Mouse (Mus musculus): ENCODE data around the gene Psmc3ip.

The Psmc3ip gene

DNA sequence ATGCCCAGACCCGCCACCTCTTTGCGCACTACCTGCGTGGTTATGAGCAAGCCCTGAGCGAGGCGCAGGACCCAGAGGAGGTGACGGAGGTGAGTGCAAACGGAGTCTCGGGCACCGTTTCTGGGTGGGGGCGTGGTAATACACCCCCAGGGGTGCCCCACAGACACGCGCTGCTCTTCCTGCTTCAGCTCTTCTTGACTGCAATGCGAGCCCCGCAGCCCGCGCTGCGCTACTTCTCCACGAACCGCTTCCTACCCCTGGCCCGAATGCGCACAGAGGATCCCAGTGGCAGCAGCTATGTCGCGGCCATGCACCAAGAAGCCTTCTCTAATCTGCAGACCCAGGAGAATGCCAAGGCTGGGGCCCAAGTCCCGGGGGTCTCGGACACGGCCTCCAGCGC is 15.5 kb downstream of the Psmc3ip start:
- no peak for DNase-seq (ENCODE audit: low read depth, low spot score)

DNA sequence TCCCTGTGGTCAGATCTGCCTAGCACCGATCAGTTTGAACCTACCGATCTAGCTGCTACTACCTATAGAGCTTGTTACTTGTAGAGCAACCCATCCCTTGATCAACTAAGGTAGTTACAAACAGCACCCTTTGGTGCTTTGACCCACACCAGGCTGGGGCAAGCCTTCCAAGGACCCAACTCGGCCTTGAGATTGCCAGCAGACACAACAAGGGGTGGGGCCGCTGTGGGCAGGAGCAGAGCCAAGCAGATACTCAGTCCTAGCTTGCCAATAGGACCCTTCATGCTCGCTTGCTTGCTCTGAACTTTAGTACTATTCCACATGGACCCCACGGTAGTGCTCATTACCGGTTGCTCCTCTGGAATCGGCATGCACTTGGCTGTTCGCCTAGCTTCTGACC is 17.1 kb downstream of the Psmc3ip start, which contains the start of gene Hsd17b1:
TSS of gene Hsd17b1 (plus strand) at position 291 of the 400 bp plus-strand sequence.
- DNase-seq (ENCODE audit: low read depth, low spot score) = no peak

DNA sequence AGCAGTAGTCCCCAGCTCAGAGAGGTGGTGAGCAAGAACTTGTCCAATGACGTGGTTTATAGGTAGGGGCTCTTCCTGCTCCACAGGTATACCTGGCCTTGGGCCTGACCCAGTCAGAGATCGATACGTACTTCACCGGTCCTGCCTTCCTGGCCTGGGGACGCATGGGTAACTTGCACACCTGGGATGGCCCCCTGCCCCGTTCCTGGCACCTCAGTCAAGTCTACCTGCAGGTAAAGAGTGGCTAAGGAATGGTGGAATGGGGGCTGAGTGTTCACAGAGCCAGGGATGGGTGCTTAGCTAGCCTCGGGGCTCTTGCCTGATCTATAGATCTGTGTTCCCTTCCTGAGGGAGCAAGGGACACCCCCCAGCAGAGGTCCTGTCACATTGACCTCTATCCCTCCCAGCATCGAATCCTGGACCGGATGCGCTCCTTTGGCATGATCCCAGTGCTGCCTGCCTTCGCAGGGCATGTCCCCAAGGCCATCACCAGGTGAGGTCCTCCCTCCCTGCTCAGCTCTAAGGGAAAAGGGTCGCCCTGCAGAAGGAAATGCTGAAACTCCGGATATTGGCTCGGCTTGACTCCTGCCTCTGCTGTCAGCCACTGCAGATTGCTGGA is 23.3 kb downstream of the Psmc3ip start:
- no peak for DNase-seq (ENCODE audit: low read depth, low spot score)

DNA sequence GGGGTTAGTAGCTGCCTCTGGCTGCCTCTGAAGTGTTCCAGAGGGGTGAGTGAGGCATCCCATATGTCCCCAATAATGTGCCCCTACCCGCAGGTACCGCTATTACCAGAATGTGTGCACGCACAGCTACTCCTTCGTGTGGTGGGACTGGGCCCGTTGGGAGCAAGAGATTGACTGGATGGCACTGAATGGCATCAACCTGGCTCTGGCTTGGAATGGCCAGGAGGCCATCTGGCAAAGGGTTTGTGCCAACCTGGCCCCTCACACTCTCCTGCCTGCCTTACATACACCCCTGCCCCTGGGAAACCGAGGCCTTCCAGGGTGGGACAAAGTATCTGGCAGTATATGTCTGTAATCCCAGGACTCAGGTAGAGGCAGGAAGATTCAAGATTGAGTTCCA is 24.2 kb downstream of the Psmc3ip start:
- no peak for DNase-seq (ENCODE audit: low read depth, low spot score)

DNA sequence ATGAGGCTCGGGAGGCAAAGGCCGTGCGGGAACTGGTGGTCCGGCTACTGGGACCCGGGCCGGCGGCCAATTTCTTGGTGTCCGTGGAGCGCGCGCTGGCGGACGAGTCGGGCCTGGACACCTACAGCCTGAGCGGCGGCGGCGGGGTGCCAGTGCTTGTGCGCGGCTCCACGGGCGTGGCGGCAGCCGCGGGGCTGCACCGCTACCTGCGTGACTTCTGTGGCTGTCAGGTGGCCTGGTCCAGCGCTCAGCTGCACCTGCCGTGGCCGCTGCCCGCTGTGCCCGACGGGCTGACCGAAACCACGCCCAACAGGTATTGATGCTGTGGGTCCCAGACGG is 25.1 kb downstream of the Psmc3ip start:
- DNase-seq (ENCODE audit: low read depth, low spot score) = no peak

DNA sequence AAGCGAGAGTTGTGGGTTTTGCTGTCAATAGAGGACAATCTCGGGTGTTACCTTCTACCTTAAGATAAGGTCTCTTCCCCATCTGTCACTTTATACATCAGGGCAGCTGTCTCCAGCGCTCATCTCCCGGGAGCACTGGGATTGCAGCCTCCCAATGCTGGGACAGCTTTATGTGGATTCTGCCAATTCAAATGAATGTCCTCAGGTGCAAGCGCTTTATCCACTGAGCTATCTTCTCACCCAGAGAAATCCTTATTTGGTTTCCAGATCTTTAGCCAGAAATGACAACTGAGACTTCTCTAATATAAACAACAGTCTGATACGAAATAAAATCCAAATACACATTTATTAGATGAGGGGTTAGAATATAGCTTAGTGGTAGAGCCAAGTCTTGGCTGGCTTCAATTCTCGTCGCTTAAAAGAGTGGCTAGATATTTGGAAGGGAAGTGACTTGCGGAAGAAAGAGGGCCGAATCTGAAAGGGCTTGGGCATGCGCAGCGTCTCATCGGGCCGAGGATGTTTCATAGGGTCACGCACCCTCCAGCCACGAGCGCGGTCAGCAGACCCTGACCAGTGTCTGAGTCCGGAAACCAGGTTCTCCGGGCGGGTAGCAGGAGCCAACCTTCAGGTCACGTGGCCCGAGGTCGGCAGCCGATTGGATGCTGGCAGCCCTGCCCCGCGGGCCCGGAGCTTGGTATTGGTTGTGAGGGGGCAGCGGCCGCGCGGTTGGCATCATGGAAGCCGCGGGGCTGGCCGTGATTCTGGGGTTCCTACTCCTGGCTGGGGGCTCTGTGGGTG is 25.6 kb downstream of the Psmc3ip start, which contains the start of gene Naglu:
TSS of gene Naglu (plus strand) at position 622 of the 798 bp plus-strand sequence.
- peak; percentile 90 for DNase-seq (ENCODE audit: low read depth, low spot score)

DNA sequence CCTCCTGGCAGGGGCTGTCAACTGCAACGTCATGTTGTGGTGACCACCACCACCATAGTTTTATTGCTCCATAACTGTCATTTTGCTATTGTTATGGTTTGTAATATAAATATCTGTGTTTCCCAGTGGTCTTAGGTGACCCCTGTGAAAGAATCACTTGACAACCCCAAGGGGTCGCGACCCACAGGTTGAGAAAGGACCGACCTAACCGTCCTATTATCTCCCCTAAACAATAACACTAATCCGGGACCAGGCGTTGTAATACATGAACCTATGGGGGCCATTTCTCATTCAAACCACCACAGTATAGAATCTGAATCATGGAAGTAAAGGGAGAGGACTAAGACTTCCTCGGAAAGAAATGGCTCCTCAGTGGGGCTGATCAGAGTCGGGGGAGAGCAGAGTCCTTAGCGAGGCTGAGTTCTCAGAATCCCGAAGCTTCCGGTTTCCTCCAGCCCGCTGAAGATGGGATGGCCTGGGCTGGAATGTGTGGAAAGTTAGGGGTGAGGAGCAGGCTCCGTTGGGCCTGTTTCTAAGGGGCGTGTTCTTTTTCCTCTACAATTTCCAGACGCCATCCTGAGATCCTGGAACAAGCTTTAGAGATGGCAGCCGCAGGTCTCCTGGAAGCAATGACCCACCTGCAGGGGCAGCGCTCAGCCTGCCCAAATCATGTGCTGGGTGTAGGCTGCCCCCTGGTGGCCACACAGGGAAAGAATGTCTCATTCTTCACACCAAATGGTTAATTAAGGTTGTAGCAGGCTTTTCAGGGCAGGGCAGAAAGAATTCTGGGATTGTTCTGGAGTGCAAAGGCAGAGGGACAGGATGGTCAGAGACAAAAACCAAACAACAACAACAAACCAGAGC is 28.5 kb downstream of the Psmc3ip start:
- peak; percentile 79 for DNase-seq (ENCODE audit: low read depth, low spot score)

DNA sequence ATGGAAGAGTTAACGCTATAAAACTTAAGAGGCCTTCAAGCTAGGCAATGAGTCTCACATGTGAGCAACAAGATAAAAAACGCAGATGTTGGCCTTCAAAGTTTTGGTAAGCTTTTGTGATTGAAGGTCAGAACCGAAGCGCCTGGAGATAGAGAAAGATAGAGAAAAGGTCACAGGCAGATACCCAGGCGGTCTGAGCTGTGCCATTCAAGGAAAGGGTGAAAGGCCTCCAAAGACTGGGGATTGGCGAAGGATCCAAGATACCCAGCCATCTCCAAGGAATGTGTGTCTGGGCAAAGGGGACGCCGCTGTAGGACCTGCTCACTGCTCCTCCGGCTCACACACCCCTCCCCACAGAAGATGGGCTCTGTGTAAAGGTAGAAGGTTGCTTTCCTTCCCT is 30.2 kb downstream of the Psmc3ip start:
- DNase-seq (ENCODE audit: low read depth, low spot score) = no peak

DNA sequence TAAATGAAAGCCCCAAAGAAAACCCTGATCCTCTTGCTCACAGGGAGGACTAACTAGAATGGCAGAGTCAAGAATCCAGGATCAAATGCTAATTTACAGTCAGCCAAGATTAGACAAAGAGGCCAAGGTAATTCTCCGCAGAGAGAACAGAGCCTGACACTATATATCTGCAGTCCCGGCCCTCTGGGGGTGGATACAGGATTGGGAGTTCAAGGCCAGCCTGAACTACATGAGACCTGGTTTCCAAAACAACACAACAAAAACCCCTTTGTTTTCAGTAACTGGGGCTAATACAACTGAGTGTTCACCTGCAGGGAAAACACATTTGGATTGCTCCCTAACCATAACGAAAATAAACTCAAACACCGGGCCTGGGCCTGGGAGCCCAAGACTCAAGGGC is 30.8 kb downstream of the Psmc3ip start:
- DNase-seq (ENCODE audit: low read depth, low spot score) = no peak

DNA sequence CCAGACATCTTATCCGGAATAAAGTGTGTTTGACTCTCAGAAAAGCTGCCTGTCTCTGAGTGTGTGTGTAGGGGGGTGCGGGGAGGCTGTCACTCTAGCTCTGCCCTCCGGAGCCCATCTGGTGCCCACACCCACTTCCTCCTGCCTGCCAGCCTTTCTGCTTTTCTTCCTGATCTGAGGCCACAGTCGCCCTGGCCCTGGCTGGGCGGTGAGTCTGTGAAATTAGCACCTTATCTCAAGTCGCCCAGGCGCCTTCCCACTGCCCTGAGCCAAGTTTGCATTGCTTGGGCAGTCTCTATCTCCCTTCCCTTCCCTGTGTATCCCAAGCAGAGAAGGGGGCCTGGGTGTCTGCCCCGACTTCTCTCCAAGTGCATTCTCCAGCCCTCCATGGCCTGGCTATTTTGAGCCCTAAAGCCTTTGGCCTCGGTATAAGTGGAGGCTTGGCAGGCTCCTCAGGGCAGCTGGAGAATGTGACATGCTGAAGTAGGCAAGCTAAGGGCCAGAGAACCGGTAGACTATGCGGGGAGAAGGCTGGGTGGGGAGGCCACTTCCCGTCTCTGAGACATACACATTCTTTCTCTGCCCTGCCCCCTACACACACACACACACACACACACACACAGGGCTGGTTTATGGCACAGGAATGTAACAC is 31.4 kb downstream of the Psmc3ip start:
- DNase-seq (ENCODE audit: low read depth, low spot score) = peak; percentile 61

DNA sequence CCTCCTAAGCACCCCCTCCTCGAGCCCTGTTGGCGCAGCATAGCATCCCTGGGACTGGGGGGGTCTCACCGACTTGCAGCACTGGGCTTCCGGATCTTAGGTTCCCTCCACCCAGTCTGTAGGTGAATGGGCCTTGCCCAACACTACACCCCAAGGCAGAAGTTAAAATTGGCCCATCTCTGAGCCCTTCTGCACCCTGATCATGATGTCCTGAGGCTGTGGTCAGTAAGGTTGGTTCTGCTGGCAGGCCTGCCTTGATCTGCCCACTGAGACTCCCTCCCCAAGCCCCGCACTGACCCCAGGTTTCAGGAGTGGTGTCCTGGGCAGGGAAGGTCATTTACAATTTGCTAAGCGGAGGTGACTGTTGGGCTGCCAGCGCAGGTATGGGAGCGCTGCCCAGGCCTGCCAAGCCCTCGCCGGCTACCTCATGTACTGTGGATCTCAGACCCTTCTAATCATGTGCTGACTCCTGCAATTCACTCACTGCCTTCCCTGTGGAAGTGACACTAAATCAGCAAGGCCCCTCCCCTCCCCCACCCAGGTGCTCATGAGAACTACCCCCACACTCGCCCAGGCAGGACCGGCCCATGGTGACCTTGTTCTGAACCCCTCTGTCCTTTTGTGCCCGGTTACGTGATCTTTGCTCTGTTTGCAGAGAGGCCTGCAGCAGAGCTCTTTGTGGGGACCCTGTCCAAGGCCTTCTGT is 32.1 kb downstream of the Psmc3ip start:
- peak; percentile 3 for DNase-seq (ENCODE audit: low read depth, low spot score)

DNA sequence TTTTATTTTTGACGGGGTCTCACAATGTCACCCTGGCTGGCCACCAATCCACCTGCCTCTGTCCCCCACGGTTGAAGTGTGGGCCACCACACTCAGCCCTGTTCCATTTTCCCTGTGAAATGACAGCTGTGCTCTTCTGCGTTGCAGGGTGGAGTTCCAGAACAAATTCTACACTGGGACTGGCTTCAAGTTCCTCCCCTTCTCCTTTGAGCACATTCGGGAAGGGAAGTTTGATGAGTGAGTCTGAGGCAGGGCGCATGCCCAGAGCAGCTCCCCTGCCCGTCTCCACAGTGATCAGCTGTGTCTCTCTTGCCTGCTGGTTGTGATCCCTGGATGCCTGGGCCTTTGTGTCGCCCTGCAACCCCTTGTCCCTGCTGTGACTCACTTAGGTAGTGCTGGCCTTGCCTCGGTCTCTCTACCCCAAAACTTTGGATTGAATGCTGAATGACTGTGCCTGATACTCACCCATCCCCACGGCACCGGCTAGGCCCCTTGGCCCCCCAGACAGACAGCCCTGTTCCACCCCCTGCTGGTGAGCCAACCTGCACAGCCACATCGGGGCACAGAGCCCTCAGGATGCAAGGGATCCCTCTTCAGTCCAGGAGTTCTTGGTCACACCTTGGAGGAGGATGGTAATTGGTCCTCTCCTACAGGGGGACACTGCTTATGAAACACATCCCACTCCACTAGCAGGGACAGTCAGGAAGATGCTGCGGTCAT is 32.9 kb downstream of the Psmc3ip start:
- peak; percentile 2 for DNase-seq (ENCODE audit: low read depth, low spot score)

DNA sequence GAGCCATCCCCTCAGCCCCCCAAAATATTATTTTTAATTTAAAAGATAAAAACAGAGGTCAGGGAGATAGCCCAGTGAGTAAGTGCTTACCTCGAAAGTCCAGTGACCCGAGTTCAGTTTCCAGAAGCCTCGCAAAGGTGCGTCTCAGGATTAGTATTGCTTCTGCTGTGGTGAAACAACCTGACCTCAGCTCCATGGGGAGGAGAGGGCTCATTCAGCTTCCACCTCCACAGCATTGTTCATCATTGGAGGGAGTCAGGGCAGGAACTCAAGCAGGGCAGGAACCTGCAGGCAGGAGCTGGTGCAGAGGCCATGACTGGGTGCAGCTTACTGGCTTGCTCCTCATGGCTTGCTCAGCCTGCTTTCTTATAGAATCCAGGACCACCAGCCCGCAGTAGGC is 34.2 kb downstream of the Psmc3ip start:
- no peak for DNase-seq (ENCODE audit: low read depth, low spot score)

DNA sequence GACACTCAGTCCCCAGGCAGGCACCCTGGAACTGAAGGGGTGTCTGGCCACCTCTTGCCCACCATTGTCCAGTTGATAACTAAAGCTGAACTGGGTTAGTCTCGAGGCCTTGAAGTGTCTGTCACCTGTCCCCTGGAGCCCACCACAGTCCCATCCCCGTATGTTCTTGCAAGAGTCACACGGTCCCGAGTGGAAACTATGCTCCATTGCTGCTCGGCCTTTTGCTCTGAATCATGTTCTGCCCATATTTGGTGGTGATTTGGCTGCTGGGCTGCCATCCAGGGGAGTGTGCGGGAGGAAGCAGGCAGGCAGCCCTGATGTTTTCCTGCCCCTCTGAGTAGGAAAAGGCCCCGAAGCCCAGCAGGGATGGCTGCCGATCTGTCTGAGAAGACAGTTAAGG is 35.1 kb downstream of the Psmc3ip start:
- no peak for DNase-seq (ENCODE audit: low read depth, low spot score)

DNA sequence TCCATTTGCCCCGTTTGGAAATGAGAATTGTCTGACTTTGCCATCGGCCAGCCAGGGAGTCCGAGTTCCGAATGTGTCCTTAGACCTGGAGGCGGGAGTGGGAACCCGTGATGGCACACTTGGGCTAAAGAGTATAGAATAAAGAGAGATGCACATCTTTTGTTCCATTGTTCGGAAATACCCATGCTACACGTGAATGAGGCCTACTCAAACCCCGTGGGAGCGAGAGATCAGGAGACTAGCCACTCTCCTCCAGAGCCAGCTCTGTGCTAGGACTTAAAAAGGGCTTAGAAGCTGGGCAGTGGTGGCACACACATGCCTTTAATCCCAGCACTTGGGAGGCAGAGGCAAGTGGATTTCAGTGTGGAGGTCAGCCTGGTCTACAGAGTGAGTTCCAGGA is 35.8 kb downstream of the Psmc3ip start:
- no peak for DNase-seq (ENCODE audit: low read depth, low spot score)

DNA sequence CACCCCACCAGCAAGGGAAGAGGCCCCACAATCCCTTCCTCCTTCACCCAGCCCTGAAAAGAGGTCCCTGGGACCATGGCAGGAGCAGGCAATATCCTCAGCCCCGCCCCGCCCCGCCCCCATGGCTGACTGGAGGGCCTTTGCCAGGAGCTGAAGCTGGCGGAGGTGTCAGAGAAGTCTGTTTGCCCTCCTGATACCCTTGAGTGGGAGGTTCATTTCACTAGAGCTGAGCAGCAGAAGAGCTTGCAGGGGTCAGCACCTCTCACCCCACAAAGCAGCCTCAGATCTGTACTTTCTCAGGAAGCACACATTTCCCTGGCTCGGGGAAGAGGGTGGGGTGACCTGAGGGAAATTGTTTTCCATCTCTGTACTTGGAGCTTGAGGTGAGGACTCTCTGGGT is 36.5 kb downstream of the Psmc3ip start:
- DNase-seq (ENCODE audit: low read depth, low spot score) = no peak

DNA sequence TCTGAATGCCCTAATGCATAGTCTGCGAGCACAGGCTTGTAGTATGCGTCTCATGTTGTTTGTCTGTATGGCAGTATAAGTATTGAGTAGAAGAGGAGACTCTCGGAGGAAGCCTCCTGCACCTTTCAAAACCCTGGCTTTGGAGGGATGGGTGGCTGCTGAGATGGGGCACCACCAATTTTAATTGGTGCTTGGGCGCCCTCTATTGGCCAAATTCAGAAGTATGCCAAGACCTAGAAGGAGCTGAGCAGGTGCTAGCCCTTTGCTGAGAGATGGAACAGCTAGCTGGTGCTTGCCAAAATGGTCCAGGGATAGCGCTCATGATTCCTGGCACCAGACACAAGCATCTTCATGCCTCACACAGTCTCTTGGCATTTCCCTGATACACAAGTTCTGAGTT is 37.4 kb downstream of the Psmc3ip start:
- peak; percentile 83 for DNase-seq (ENCODE audit: low read depth, low spot score)

DNA sequence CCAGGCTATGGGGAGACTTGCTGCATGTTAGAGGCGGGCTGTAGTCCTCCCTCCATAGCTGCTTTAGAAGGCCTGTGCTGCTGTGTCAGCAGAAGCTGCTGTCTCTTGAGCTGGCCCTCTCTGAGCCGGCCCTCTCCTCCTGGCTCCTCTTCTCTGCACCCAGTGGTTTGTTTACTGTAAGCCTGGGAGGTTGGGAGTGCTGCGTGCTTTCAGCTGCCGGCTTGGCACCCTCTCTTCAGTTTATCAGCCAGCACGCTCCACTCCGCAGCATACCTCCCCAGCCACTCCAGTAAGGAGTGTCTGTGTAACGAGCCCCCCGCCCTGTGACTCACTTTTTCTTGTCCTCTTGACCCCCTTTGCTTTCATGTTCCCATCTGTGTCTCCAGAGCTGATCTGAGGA is 38.4 kb downstream of the Psmc3ip start:
- DNase-seq (ENCODE audit: low read depth, low spot score) = no peak

DNA sequence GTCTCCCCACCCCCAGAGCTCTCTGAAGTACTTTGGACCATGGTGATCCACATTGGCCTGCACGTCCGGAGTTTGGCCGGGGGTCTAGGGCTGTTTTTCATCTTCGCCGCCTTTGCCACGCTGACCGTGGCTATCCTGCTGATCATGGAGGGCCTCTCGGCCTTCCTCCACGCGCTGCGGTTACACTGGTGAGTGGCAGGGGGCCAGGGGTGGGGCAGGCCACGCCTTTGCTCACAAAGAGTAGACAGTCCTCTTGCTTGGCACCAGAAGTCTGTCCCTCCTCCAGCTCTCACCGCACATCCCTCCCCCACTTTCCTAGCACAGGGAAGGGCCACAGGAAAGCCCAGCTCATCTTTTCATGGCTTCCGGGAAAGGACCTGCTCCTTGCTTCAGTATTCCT is 39.8 kb downstream of the Psmc3ip start:
- no peak for DNase-seq (ENCODE audit: low read depth, low spot score)

DNA sequence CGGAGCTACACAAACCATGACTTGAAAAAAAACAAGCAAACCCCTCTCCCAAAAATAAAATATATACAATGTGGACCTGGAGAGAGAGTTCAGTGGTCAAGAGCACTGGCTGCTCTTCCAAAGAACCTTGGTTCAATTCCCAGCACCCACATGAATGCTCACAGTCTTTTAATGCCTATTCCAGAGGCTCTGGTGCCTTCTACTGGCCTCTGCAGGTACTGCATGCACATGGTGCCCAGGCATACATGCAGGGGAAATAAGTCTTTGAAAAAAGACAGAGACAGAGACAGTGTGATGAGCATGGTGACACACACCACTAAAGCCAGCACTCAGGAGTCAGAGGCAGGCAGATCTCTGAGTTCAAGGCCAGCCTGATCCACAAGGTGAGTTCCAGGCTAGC is 41.3 kb downstream of the Psmc3ip start:
- no peak for DNase-seq (ENCODE audit: low read depth, low spot score)

Data from CD4-positive helper T cell, adult 2 months (primary cell).